Mouse (Mus musculus) neural tube, embryonic 13.5 days (tissue): ENCODE measurements around the gene Olfr1364. TPM values are rescaled to one million over a fixed set of nuclear protein-coding genes. Genes with fewer than 3 reads are reported as not detected.

ENCODE experiments used
- ATAC-seq: fragments of 200-750 bp; cut with Nextera tagmentation; 2 replicates; pipeline ENCODE4 v1.8.0; 2017; ENCODE audit warnings: low read depth, mild to moderate bottlenecking, moderate TSS enrichment, moderate library complexity
- H3K27ac ChIP-seq: fragments of 300-500 bp; sonication (generic); replicated peaks from 2 replicates; pipeline ENCODE4 v1.5.1; 2015; ENCODE audit warnings: moderate library complexity, mild to moderate bottlenecking, inconsistent platforms
- H3K27me3 ChIP-seq: fragments of 300-500 bp; sonication (generic); 2 replicates; pipeline ENCODE4 v1.6.1; 2015; ENCODE audit warnings: mild to moderate bottlenecking, inconsistent platforms
- H3K36me3 ChIP-seq: fragments of 300-500 bp; sonication (generic); 2 replicates; pipeline ENCODE4 v1.6.1; 2015; ENCODE audit warnings: mild to moderate bottlenecking, inconsistent platforms
- H3K4me1 ChIP-seq: fragments of 300-500 bp; sonication (generic); replicated peaks from 2 replicates; pipeline ENCODE4 v1.6.1; 2015; ENCODE audit warnings: inconsistent platforms
- H3K4me2 ChIP-seq: fragments of 300-500 bp; sonication (generic); 2 replicates; pipeline ENCODE4 v1.6.1; 2015; ENCODE audit warnings: inconsistent platforms, mild to moderate bottlenecking, moderate library complexity
- H3K4me3 ChIP-seq: fragments of 300-500 bp; sonication (generic); 2 replicates; pipeline ENCODE4 v1.5.1; 2015; ENCODE audit warnings: mild to moderate bottlenecking, inconsistent platforms
- H3K9ac ChIP-seq: fragments of 300-500 bp; sonication (generic); 2 replicates; pipeline ENCODE4 v1.6.1; 2015; ENCODE audit warnings: moderate library complexity, mild to moderate bottlenecking, inconsistent platforms
- H3K9me3 ChIP-seq: fragments of 300-500 bp; sonication (generic); 2 replicates; pipeline ENCODE4 v1.6.1; 2016; ENCODE audit warnings: inconsistent platforms
- WGBS: fragments of 180-500 bp; shearing (Covaris S2); methylation state at CpG from one replicate; pipeline ENCODE4 v1.1.7; 2015; 5-methylcytosine and 5-hydroxymethylcytosine counted together
- polyA plus RNA-seq: library from polyadenylated mRNA; unstranded; fragments of >200 nt; fragmentation: Nextera tagmentation; extraction: Ambion mirVana; gene quantifications from 2 replicates; pipeline ENCODE4 v1.2.1, GENCODE M21; 2015

The Olfr1364 gene
- not detected in 2 replicates for polyA plus RNA-seq

- no peak within 1 kb of the TSS for H3K27ac ChIP-seq
- 91% methylated on average over 2 of the region's 2 CpGs for WGBS
- no peak for ATAC-seq
- H3K9ac ChIP-seq = no peak within 1 kb of the TSS
- H3K9me3 ChIP-seq = no peaks in the 10 kb centered on the region
- no peaks in the 10 kb centered on the region for H3K27me3 ChIP-seq
- H3K4me1 ChIP-seq = no peaks in the 10 kb centered on the region
- H3K36me3 ChIP-seq = no peaks in the 10 kb centered on the region
- no peak within 1 kb of the TSS for H3K4me2 ChIP-seq
- H3K4me3 ChIP-seq = no peak within 1 kb of the TSS
These were observed at the start of gene Olfr1364 for GRCm38 (mm10) chr13:21581659-21582058. Gene Olfr1364 (minus strand): TSS chr13:21581759.

GRCm38 (mm10) chr13:21613922-21614321, 32.4 kb upstream of the Olfr1364 start, which contains the start of gene Olfr1362:
Gene Olfr1362 (minus strand): TSS chr13:21614022.
- H3K27ac ChIP-seq = no peak within 1 kb of the TSS
- H3K4me3 ChIP-seq = no peak within 1 kb of the TSS
- no peak within 1 kb of the TSS for H3K4me2 ChIP-seq
- no peaks in the 10 kb centered on the region for H3K27me3 ChIP-seq
- no peaks in the 10 kb centered on the region for H3K36me3 ChIP-seq
- no peak for ATAC-seq
- no peak within 1 kb of the TSS for H3K9ac ChIP-seq
- H3K9me3 ChIP-seq = no peaks in the 10 kb centered on the region
- no peaks in the 10 kb centered on the region for H3K4me1 ChIP-seq

GRCm38 (mm10) chr13:21591618-21592017, 10.1 kb upstream of the Olfr1364 start:
- no peak for ATAC-seq
- H3K4me1 ChIP-seq = no peaks in the 10 kb centered on the region
- 58% methylated on average over 2 of the region's 2 CpGs for WGBS
- H3K36me3 ChIP-seq = no peaks in the 10 kb centered on the region
- H3K9me3 ChIP-seq = 0 out of 2 replicates have a peak, but pooled peaks cover 6% of the 10 kb centered on the region
- no peak overlapping the region for H3K9ac ChIP-seq
- H3K27me3 ChIP-seq = no peaks in the 10 kb centered on the region
- H3K27ac ChIP-seq = no peak overlapping the region
- H3K4me2 ChIP-seq = no peak overlapping the region
- no peak overlapping the region for H3K4me3 ChIP-seq

GRCm38 (mm10) chr13:21559793-21560192, 21.8 kb downstream of the Olfr1364 start, which contains the start of gene Olfr1535:
Gene Olfr1535 (minus strand): TSS chr13:21559893.
- Histone ChIP-seq H3K27me3 (no peaks in the 10 kb centered on the region), H3K9ac (no peak within 1 kb of the TSS), H3K4me2 (no peak within 1 kb of the TSS), H3K4me1 (no peaks in the 10 kb centered on the region), H3K27ac (no peak within 1 kb of the TSS), H3K36me3 (no peaks in the 10 kb centered on the region), H3K9me3 (no peaks in the 10 kb centered on the region), H3K4me3 (no peak within 1 kb of the TSS)
- ATAC-seq = no peak
- whole genome bisulfite sequencing = 49% methylated on average over 1 of the region's 1 CpGs

GRCm38 (mm10) chr13:21550416-21551110, 31.0 kb downstream of the Olfr1364 start:
- H3K27me3 ChIP-seq = no peaks in the 10 kb centered on the region
- WGBS = 56% methylated on average over 3 of the region's 3 CpGs

GRCm38 (mm10) chr13:21549487-21549886, 32.1 kb downstream of the Olfr1364 start:
- Histone ChIP-seq H3K27ac (no peak overlapping the region), H3K36me3 (no peaks in the 10 kb centered on the region), H3K4me2 (no peak overlapping the region), H3K4me1 (no peaks in the 10 kb centered on the region), H3K9ac (no peak overlapping the region), H3K9me3 (no peaks in the 10 kb centered on the region), H3K27me3 (no peaks in the 10 kb centered on the region), H3K4me3 (no peak overlapping the region)
- no peak for ATAC-seq
- WGBS = 95% methylated on average over 3 of the region's 3 CpGs

More at GRCm38 (mm10) chr13:21550416-21551110, 31.0 kb downstream of the Olfr1364 start:
- no peak overlapping the region for H3K4me3 ChIP-seq
- no peak overlapping the region for H3K9ac ChIP-seq
- H3K4me1 ChIP-seq = no peaks in the 10 kb centered on the region
- H3K9me3 ChIP-seq = no peaks in the 10 kb centered on the region
- H3K4me2 ChIP-seq = no peak overlapping the region
- ATAC-seq = no peak
- no peak overlapping the region for H3K27ac ChIP-seq
- H3K36me3 ChIP-seq = no peaks in the 10 kb centered on the region

- no peaks in the 10 kb centered on the region for H3K4me1 ChIP-seq
- H3K9ac ChIP-seq = no peak within 1 kb of the TSS
- 75% methylated on average over 1 of the region's 1 CpGs for whole genome bisulfite sequencing
- no peak within 1 kb of the TSS for H3K4me2 ChIP-seq
- no peaks in the 10 kb centered on the region for H3K36me3 ChIP-seq
- H3K27me3 ChIP-seq = no peaks in the 10 kb centered on the region
- no peak within 1 kb of the TSS for H3K4me3 ChIP-seq
- H3K27ac ChIP-seq = no peak within 1 kb of the TSS
- no peaks in the 10 kb centered on the region for H3K9me3 ChIP-seq
- ATAC-seq = no peak
These were observed 38.9 kb downstream of the Olfr1364 start, which contains the start of gene Olfr1366 for GRCm38 (mm10) chr13:21542708-21543107. Gene Olfr1366 (minus strand): TSS chr13:21542808.

- no peaks in the 10 kb centered on the region for H3K9me3 ChIP-seq
- WGBS = under 1% methylated on average over 39 of the region's 39 CpGs
- H3K4me1 ChIP-seq = peaks cover 10% of the 10 kb centered on the region
- peaks cover 14% of the 10 kb centered on the region for H3K36me3 ChIP-seq
- H3K4me3 ChIP-seq = peak within 1 kb of the TSS; percentile 81
- peak within 1 kb of the TSS; percentile 95 for H3K9ac ChIP-seq
- peak within 1 kb of the TSS; percentile 67 for H3K4me2 ChIP-seq
- no peaks in the 10 kb centered on the region for H3K27me3 ChIP-seq
- H3K27ac ChIP-seq = peak within 1 kb of the TSS; percentile 90
- ATAC-seq = peak; percentile 100
These were observed 50.8 kb downstream of the Olfr1364 start, which contains the start of gene Zkscan8 for GRCm38 (mm10) chr13:21530781-21531201. Gene Zkscan8 (minus strand): TSS chr13:21531120.

- Histone ChIP-seq H3K9me3 (no peaks in the 10 kb centered on the region), H3K9ac (peak overlapping the region; percentile 55), H3K36me3 (peaks cover 19% of the 10 kb centered on the region), H3K4me3 (peak overlapping the region; percentile 81), H3K4me2 (peak overlapping the region; percentile 67), H3K27me3 (no peaks in the 10 kb centered on the region), H3K4me1 (peaks cover 10% of the 10 kb centered on the region), H3K27ac (no peak overlapping the region)
- ATAC-seq = no peak
- 54% methylated on average over 7 of the region's 7 CpGs for WGBS
These were observed 51.4 kb downstream of the Olfr1364 start for GRCm38 (mm10) chr13:21530136-21530535.

Other genes starting within 250 kb of the Olfr1364 start
- gene Olfr1367, start 234.8 kb downstream of the Olfr1364 start, polyA plus RNA-seq = not detected in 2 replicates
- 13.8 and 14.4 TPM in 2 replicates for gene Zscan12, start 218.9 kb downstream of the Olfr1364 start, polyA plus RNA-seq
- gene Zkscan3, start 179.0 kb downstream of the Olfr1364 start, polyA plus RNA-seq = 72.1 and 84.0 TPM in 2 replicates
- gene Pgbd1, start 140.7 kb downstream of the Olfr1364 start, polyA plus RNA-seq = 3.4 and 3.9 TPM in 2 replicates
- gene Zscan26, start 128.0 kb downstream of the Olfr1364 start, polyA plus RNA-seq = 23.5 and 27.9 TPM in 2 replicates
- 3.2 and 3.9 TPM in 2 replicates for gene Nkapl, start 113.2 kb downstream of the Olfr1364 start, polyA plus RNA-seq
- gene Zkscan4, start 102.9 kb downstream of the Olfr1364 start, polyA plus RNA-seq = 8.9 and 9.0 TPM in 2 replicates
- gene Gm10065, start 102.3 kb downstream of the Olfr1364 start, polyA plus RNA-seq = not detected in 2 replicates
- gene AK157302, start 86.5 kb downstream of the Olfr1364 start, polyA plus RNA-seq = 0.71 and 0.96 TPM in 2 replicates
- gene Gm11273, start 80.3 kb downstream of the Olfr1364 start, polyA plus RNA-seq = 9.0 and 17.5 TPM in 2 replicates
- 5.2 and 5.6 TPM in 2 replicates for gene Zkscan8, start 50.6 kb downstream of the Olfr1364 start, polyA plus RNA-seq
- 0.13 and 0.32 TPM in 2 replicates for gene Olfr1366, start 39.0 kb downstream of the Olfr1364 start, polyA plus RNA-seq
- not detected in 2 replicates for gene Olfr1535, start 21.9 kb downstream of the Olfr1364 start, polyA plus RNA-seq
- gene Olfr1362, start 32.3 kb upstream of the Olfr1364 start, polyA plus RNA-seq = not detected in 2 replicates
- gene Olfr11, start 60.8 kb upstream of the Olfr1364 start, polyA plus RNA-seq = 0.07 TPM in 1 of 2 replicates, not detected in the other
- not detected in 2 replicates for gene Olfr1361, start 81.6 kb upstream of the Olfr1364 start, polyA plus RNA-seq
- gene Olfr1360, start 95.6 kb upstream of the Olfr1364 start, polyA plus RNA-seq = not detected in 2 replicates
- not detected in 2 replicates for gene Olfr1359, start 116.4 kb upstream of the Olfr1364 start, polyA plus RNA-seq
- 1.4 and 1.5 TPM in 2 replicates for gene Hist1h2bl, start 134.4 kb upstream of the Olfr1364 start, polyA plus RNA-seq
- 5.9 TPM in 1 of 2 replicates, not detected in the other for gene Hist1h2ai, start 134.7 kb upstream of the Olfr1364 start, polyA plus RNA-seq
- gene Hist1h3h, start 135.9 kb upstream of the Olfr1364 start, polyA plus RNA-seq = 2.7 and 3.3 TPM in 2 replicates
- gene Hist1h2bm, start 140.3 kb upstream of the Olfr1364 start, polyA plus RNA-seq = 1.2 and 1.4 TPM in 2 replicates
- gene Hist1h4j, start 153.3 kb upstream of the Olfr1364 start, polyA plus RNA-seq = 1.0 and 1.7 TPM in 2 replicates
- 0.84 and 3.9 TPM in 2 replicates for gene Hist1h4k, start 168.7 kb upstream of the Olfr1364 start, polyA plus RNA-seq
- gene Hist1h2ak, start 172.1 kb upstream of the Olfr1364 start, polyA plus RNA-seq = 6.0 and 7.6 TPM in 2 replicates
- gene Hist1h2bn, start 172.4 kb upstream of the Olfr1364 start, polyA plus RNA-seq = 0.73 and 1.1 TPM in 2 replicates
- gene Hist1h1b, start 198.9 kb upstream of the Olfr1364 start, polyA plus RNA-seq = 3.2 and 5.8 TPM in 2 replicates
- gene Hist1h3i, start 201.6 kb upstream of the Olfr1364 start, polyA plus RNA-seq = 32.1 and 33.9 TPM in 2 replicates
- not detected in 2 replicates for gene Hist1h2an, start 205.5 kb upstream of the Olfr1364 start, polyA plus RNA-seq
- gene Hist1h2bp, start 205.7 kb upstream of the Olfr1364 start, polyA plus RNA-seq = 0.52 and 1.4 TPM in 2 replicates
- gene Hist1h2bq, start 228.4 kb upstream of the Olfr1364 start, polyA plus RNA-seq = 4.3 and 4.4 TPM in 2 replicates
- gene Hist1h2ao, start 228.7 kb upstream of the Olfr1364 start, polyA plus RNA-seq = not detected in 2 replicates
- not detected in 2 replicates for gene Hist1h4m, start 230.0 kb upstream of the Olfr1364 start, polyA plus RNA-seq